Mouse (Mus musculus) heart, postnatal 0 days (tissue): ENCODE measurements around the gene Zfp503. TPM values are rescaled to one million over a fixed set of nuclear protein-coding genes. Genes with fewer than 3 reads are reported as not detected.

Experiments used
- ATAC-seq: fragments of 200-750 bp; cut with Nextera tagmentation; 2 replicates; pipeline ENCODE4 v1.8.0; 2017; ENCODE audit warnings: low read depth, moderate number of reproducible peaks, moderate library complexity; ENCODE audit not compliant: insufficient read depth
- DNase-seq: peaks from one replicate; pipeline ENCODE4 v3.0.0-alpha.2; 2016; ENCODE audit warnings: low spot score
- H3K27ac ChIP-seq: fragments of 300-500 bp; sonication (generic); 2 replicates; pipeline ENCODE4 v1.5.1; 2014; ENCODE audit warnings: low read depth, mild to moderate bottlenecking
- H3K27me3 ChIP-seq: fragments of 300-500 bp; sonication (generic); 2 replicates; pipeline ENCODE4 v1.6.1; 2014; ENCODE audit warnings: low read length, mixed read lengths; ENCODE audit not compliant: control insufficient read depth, insufficient read depth
- H3K36me3 ChIP-seq: fragments of 300-500 bp; sonication (generic); replicated peaks from 2 replicates; pipeline ENCODE4 v1.6.1; 2014; ENCODE audit warnings: low read length, mixed read lengths; ENCODE audit not compliant: control insufficient read depth, insufficient read depth
- H3K4me1 ChIP-seq: fragments of 300-500 bp; sonication (generic); 2 replicates; pipeline ENCODE4 v1.6.1; 2014; ENCODE audit warnings: antibody characterized with exemption; ENCODE audit not compliant: control insufficient read depth, insufficient read depth
- H3K4me2 ChIP-seq: fragments of 300-500 bp; sonication (generic); 2 replicates; pipeline ENCODE4 v1.6.1; 2014; ENCODE audit warnings: low read depth, mild to moderate bottlenecking, low read length, moderate library complexity
- H3K4me3 ChIP-seq: fragments of 300-500 bp; sonication (generic); 2 replicates; pipeline ENCODE4 v1.5.1; 2014; ENCODE audit warnings: low read depth, low read length
- H3K9ac ChIP-seq: fragments of 300-500 bp; sonication (generic); replicated peaks from 2 replicates; pipeline ENCODE4 v1.6.1; 2014; ENCODE audit warnings: low read depth, low read length, mixed read lengths
- H3K9me3 ChIP-seq: fragments of 300-500 bp; sonication (generic); replicated peaks from 2 replicates; pipeline ENCODE4 v1.6.1; 2016; ENCODE audit warnings: low read length; ENCODE audit not compliant: control insufficient read depth
- CTCF ChIP-seq: IDR thresholded peaks from 2 replicates; pipeline ENCODE4 v1.5.1; 2016; ENCODE audit warnings: antibody characterized with exemption, control low read depth, low read depth
- EP300 ChIP-seq: IDR thresholded peaks from 2 replicates; pipeline ENCODE4 v1.6.1; 2016; ENCODE audit warnings: antibody characterized with exemption, low read depth
- WGBS: fragments of 180-500 bp; shearing (Covaris S2); extraction: QIAGEN DNeasy Blood & Tissue Kit; methylation state at CpG from one replicate; pipeline ENCODE4 v1.1.7; 2014; 5-methylcytosine and 5-hydroxymethylcytosine counted together
- polyA plus RNA-seq: library from polyadenylated mRNA; unstranded; fragments of >200 nt; fragmentation: Nextera tagmentation; extraction: Ambion mirVana; gene quantifications from 2 replicates; pipeline ENCODE4 v1.2.1, GENCODE M21; 2015
- total RNA-seq: library from RNA; depleted of rRNA; stranded (reverse); fragments of >200 nt; gene quantifications from 2 replicates; pipeline ENCODE4 v1.2.3, GENCODE M21; 2014; ENCODE audit warnings: low replicate concordance

Gene Zfp503
- total and polyA plus RNA-seq, 2 experiments from 2014 or later = 0.61 to 1.8 TPM

- H3K4me3 ChIP-seq = no peak overlapping the region
- H3K36me3 ChIP-seq = no peaks in the 10 kb centered on the region
- H3K4me1 ChIP-seq = peaks cover 6% of the 10 kb centered on the region; the same call in 1 of the 2 replicates
- H3K27me3 ChIP-seq = peaks cover 26% of the 10 kb centered on the region
- no peak overlapping the region for H3K27ac ChIP-seq
- no peak for ATAC-seq
- no peak for DNase-seq
- TF ChIP-seq EP300 = no peak
- no peak for TF ChIP-seq CTCF
- no peaks in the 10 kb centered on the region for H3K9me3 ChIP-seq
- H3K9ac ChIP-seq = no peak overlapping the region
- no peak overlapping the region for H3K4me2 ChIP-seq
- WGBS = 86% methylated on average over 4 of the region's 4 CpGs
These were observed 10.2 kb upstream of the Zfp503 start for GRCm38 (mm10) chr14:21999588-21999987.

GRCm38 (mm10) chr14:21995031-21995754, 5.8 kb upstream of the Zfp503 start:
- DNase-seq (no peak), ATAC-seq (peak; percentile 44; the same call in 1 of the 2 replicates)
- 2% methylated on average over 36 of the region's 36 CpGs for WGBS
- Histone ChIP-seq H3K27me3 (peaks cover 70% of the 10 kb centered on the region), H3K36me3 (no peaks in the 10 kb centered on the region), H3K4me3 (peak overlapping the region; percentile 55), H3K27ac (no peak overlapping the region), H3K9me3 (no peaks in the 10 kb centered on the region), H3K4me2 (peak overlapping the region; percentile 84), H3K4me1 (peaks cover 6% of the 10 kb centered on the region; the same call in 1 of the 2 replicates), H3K9ac (no peak overlapping the region)
- TF ChIP-seq CTCF = no peak
- TF ChIP-seq EP300 = no peak

GRCm38 (mm10) chr14:21994061-21994990, 4.9 kb upstream of the Zfp503 start:
- Histone ChIP-seq H3K9ac (no peak overlapping the region), H3K9me3 (no peaks in the 10 kb centered on the region), H3K36me3 (no peaks in the 10 kb centered on the region), H3K4me2 (peak overlapping the region; percentile 84), H3K4me3 (peak overlapping the region; percentile 55), H3K27me3 (peaks cover 78% of the 10 kb centered on the region), H3K27ac (no peak overlapping the region), H3K4me1 (peaks cover 6% of the 10 kb centered on the region; the same call in 1 of the 2 replicates)
- TF ChIP-seq CTCF (no peak), EP300 (no peak)
- DNase-seq (no peak), ATAC-seq (no peak)
- WGBS = 13% methylated on average over 44 of the region's 44 CpGs

- Histone ChIP-seq H3K4me1 (peaks cover 11% of the 10 kb centered on the region; the same call in 1 of the 2 replicates), H3K27ac (no peak overlapping the region), H3K27me3 (peaks cover 86% of the 10 kb centered on the region), H3K4me2 (peak overlapping the region; percentile 84), H3K9ac (no peak overlapping the region), H3K9me3 (no peaks in the 10 kb centered on the region), H3K36me3 (no peaks in the 10 kb centered on the region), H3K4me3 (peak overlapping the region; percentile 55)
- 61% methylated on average over 14 of the region's 14 CpGs for WGBS
- no peak for DNase-seq
- ATAC-seq = no peak
- TF ChIP-seq CTCF = no peak
- TF ChIP-seq EP300 = no peak
These were observed 4.1 kb upstream of the Zfp503 start for GRCm38 (mm10) chr14:21993251-21994060.

GRCm38 (mm10) chr14:21992321-21992885, 3.0 kb upstream of the Zfp503 start:
- ATAC-seq (no peak), DNase-seq (no peak)
- Histone ChIP-seq H3K36me3 (no peaks in the 10 kb centered on the region), H3K4me2 (no peak overlapping the region), H3K9me3 (no peaks in the 10 kb centered on the region), H3K9ac (no peak overlapping the region), H3K27ac (no peak overlapping the region), H3K4me3 (no peak overlapping the region), H3K27me3 (peaks cover 85% of the 10 kb centered on the region), H3K4me1 (peaks cover 11% of the 10 kb centered on the region; the same call in 1 of the 2 replicates)
- TF ChIP-seq CTCF (no peak), EP300 (no peak)
- 86% methylated on average over 4 of the region's 4 CpGs for WGBS
